Mouse (Mus musculus): ENCODE measurements around the gene 2510002D24Rik. TPM values are rescaled to one million over a fixed set of nuclear protein-coding genes. Genes with fewer than 3 reads are reported as not detected.

The 2510002D24Rik gene
- 8.0 TPM for polyA plus RNA-seq (2014; fragmentation: Illumina TruSeq; extraction: RNeasy Lipid Tissue Mini Kit (QIAGEN cat#74804); ENCODE audit: low read depth, low replicate concordance)

DNA sequence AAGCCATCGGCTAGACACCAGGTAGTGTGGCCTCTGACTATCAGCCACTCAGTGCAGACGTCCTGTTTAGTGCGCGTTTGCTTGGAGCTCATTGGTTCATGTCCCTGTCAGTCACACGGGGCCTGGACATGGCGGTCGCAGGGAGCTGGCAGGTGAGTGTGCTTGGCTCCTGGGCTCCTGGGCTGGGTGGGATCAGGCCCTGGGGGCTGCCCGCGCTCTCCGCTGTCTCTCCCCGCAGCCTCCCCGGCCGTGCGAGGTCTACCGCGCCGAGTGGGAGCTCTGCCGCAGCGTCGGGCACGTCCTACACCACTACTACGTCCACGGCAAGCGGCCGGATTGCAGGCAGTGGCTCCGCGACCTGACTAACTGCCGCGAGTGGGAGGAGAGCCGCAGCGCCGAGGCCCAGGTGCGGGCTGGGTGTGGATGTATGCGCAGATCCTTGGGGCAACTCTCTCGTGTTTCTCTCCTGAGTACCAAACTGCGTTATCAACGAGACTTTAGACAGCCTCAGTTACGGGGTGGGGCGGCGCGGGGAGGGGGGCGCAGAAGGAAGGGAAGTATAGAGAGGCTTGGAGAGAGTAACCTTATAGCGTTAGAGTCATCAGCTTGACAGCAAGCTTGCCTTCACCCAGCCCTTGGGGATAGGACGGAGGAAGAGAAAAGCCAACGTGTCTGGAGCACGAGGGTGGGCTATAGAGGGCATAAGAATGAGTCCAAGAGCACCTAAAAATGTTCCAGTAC lies at the start of gene 2510002D24Rik, which contains the start of gene Gm28539:
Gene 2510002D24Rik (plus strand): TSS at position 111 of the 741 bp plus-strand sequence.
Gene Gm28539 (plus strand): TSS at position 117 of the 741 bp plus-strand sequence.

GRCm38 (mm10) chr16:18811468-18812384 lies 24.7 kb upstream of the 2510002D24Rik start, which contains the start of the genes Ufd1 and Cdc45:
Ufd1 (plus strand) TSS chr16:18811779.
Cdc45 (minus strand) TSS chr16:18811987.

DNA sequence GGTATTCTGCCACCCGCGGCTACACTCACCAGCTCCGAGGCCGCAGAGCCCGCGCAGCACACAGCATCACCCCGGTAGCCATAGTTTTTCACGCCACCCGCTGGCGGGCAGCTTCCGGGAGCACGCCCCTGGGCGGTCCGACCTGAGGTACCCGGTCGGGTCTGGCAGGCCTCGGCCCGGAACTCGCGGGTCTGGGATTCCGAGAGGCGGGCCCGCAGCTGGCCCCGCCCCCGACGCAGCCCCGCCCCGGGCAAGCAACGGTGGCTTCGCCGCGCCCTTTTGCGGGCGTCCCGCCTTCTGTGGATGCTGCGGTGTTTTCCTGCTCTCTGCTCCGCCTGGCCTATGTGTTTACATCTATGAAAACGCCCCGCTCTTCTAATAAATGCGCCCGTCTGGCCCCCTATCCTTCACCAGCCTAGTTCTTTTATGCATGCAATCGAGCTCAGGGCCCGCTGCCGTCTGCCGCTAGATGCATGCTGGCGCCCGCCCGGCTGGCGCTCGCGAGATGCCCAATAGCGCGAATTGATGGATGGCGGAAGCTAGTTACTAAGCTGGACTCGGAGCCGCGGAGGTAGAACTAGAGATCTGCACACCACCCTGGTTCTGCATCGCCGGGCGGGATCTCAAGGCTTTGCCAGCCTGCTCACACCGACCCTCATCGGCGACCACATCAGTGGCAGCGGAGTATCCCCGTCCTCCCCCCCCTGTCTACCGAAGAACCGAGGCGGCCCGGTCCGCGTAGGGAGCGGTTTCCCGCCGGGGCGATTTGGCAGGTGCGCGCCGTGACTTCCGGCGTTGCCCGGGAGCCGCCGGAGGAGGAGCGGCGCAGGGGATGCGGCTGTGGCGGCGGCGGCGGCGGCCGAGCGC lies 40.3 kb downstream of the 2510002D24Rik start, which contains the start of the genes Mrpl40 and Hira:
Gene Mrpl40 (minus strand): TSS at position 421 of the 867 bp plus-strand sequence.
Gene Hira (plus strand): TSS at position 596 of the 867 bp plus-strand sequence.

Other genes with a start within 250 kb of the 2510002D24Rik start
- not detected for gene Tbx1, start 245.9 kb upstream of the 2510002D24Rik start, polyA plus RNA-seq (2014; fragmentation: Illumina TruSeq; extraction: RNeasy Lipid Tissue Mini Kit (QIAGEN cat#74804); ENCODE audit: low read depth, low replicate concordance)
- not detected for gene Gp1bb, start 214.2 kb upstream of the 2510002D24Rik start, polyA plus RNA-seq (2014; fragmentation: Illumina TruSeq; extraction: RNeasy Lipid Tissue Mini Kit (QIAGEN cat#74804); ENCODE audit: low read depth, low replicate concordance)
- not detected for gene Gm49601, start 210.2 kb upstream of the 2510002D24Rik start, polyA plus RNA-seq (2014; fragmentation: Illumina TruSeq; extraction: RNeasy Lipid Tissue Mini Kit (QIAGEN cat#74804); ENCODE audit: low read depth, low replicate concordance)
- not detected for gene Sept5, start 206.6 kb upstream of the 2510002D24Rik start, polyA plus RNA-seq (2014; fragmentation: Illumina TruSeq; extraction: RNeasy Lipid Tissue Mini Kit (QIAGEN cat#74804); ENCODE audit: low read depth, low replicate concordance)
- 0.37 TPM for gene Cldn5, start 59.7 kb upstream of the 2510002D24Rik start, polyA plus RNA-seq (2014; fragmentation: Illumina TruSeq; extraction: RNeasy Lipid Tissue Mini Kit (QIAGEN cat#74804); ENCODE audit: low read depth, low replicate concordance)
- gene Ufd1, start 24.8 kb upstream of the 2510002D24Rik start, polyA plus RNA-seq (2014; fragmentation: Illumina TruSeq; extraction: RNeasy Lipid Tissue Mini Kit (QIAGEN cat#74804); ENCODE audit: low read depth, low replicate concordance) = 41.2 TPM
- gene Cdc45, start 24.6 kb upstream of the 2510002D24Rik start, polyA plus RNA-seq (2014; fragmentation: Illumina TruSeq; extraction: RNeasy Lipid Tissue Mini Kit (QIAGEN cat#74804); ENCODE audit: low read depth, low replicate concordance) = 0.34 TPM
- not detected for gene Gm28539, start within 50 bp of the 2510002D24Rik start, polyA plus RNA-seq (2014; fragmentation: Illumina TruSeq; extraction: RNeasy Lipid Tissue Mini Kit (QIAGEN cat#74804); ENCODE audit: low read depth, low replicate concordance)
- 46.3 TPM for gene Mrpl40, start 40.3 kb downstream of the 2510002D24Rik start, polyA plus RNA-seq (2014; fragmentation: Illumina TruSeq; extraction: RNeasy Lipid Tissue Mini Kit (QIAGEN cat#74804); ENCODE audit: low read depth, low replicate concordance)
- gene Hira, start 40.5 kb downstream of the 2510002D24Rik start, polyA plus RNA-seq (2014; fragmentation: Illumina TruSeq; extraction: RNeasy Lipid Tissue Mini Kit (QIAGEN cat#74804); ENCODE audit: low read depth, low replicate concordance) = 5.7 TPM